Mouse (Mus musculus) neural tube, embryonic 12.5 days (tissue): ENCODE measurements around the gene Spdya. TPM values are rescaled to one million over a fixed set of nuclear protein-coding genes. Genes with fewer than 3 reads are reported as not detected.
A peak's percentile ranks its signal among the peaks of the same experiment; 100 is the strongest.

Source experiments
- ATAC-seq: fragments of 200-750 bp; cut with Nextera tagmentation; 2 replicates; pipeline ENCODE4 v1.8.0; 2017; ENCODE audit warnings: low read depth, mild to moderate bottlenecking, moderate TSS enrichment, moderate library complexity; ENCODE audit not compliant: low FRiP score
- H3K27ac ChIP-seq: fragments of 300-500 bp; sonication (generic); 2 replicates; pipeline ENCODE4 v1.5.1; 2016
- H3K27me3 ChIP-seq: fragments of 300-500 bp; sonication (generic); replicated peaks from 2 replicates; pipeline ENCODE4 v1.6.1; 2016; ENCODE audit warnings: mild to moderate bottlenecking
- H3K36me3 ChIP-seq: fragments of 300-500 bp; sonication (generic); 2 replicates; pipeline ENCODE4 v1.6.1; 2016; ENCODE audit warnings: mild to moderate bottlenecking
- H3K4me1 ChIP-seq: fragments of 300-500 bp; sonication (generic); 2 replicates; pipeline ENCODE4 v1.6.1; 2016
- H3K4me2 ChIP-seq: fragments of 300-500 bp; sonication (generic); replicated peaks from 2 replicates; pipeline ENCODE4 v1.6.1; 2016; ENCODE audit warnings: mild to moderate bottlenecking
- H3K4me3 ChIP-seq: fragments of 300-500 bp; sonication (generic); 2 replicates; pipeline ENCODE4 v1.5.1; 2016
- H3K9ac ChIP-seq: fragments of 300-500 bp; sonication (generic); 2 replicates; pipeline ENCODE4 v1.6.1; 2016; ENCODE audit warnings: mild to moderate bottlenecking
- H3K9me3 ChIP-seq: fragments of 300-500 bp; sonication (generic); 2 replicates; pipeline ENCODE4 v1.6.1; 2016; ENCODE audit warnings: mild to moderate bottlenecking
- WGBS: fragments of 180-500 bp; shearing (Covaris S2); methylation state at CpG from one replicate; pipeline ENCODE4 v1.1.7; 2016; 5-methylcytosine and 5-hydroxymethylcytosine counted together
- polyA plus RNA-seq: library from polyadenylated mRNA; unstranded; fragments of >200 nt; fragmentation: Nextera tagmentation; extraction: Ambion mirVana; gene quantifications from 2 replicates; pipeline ENCODE4 v1.2.1, GENCODE M21; 2016

Spdya gene
- polyA plus RNA-seq, 1 experiment from 2014 or later, result 0.94 TPM

DNA sequence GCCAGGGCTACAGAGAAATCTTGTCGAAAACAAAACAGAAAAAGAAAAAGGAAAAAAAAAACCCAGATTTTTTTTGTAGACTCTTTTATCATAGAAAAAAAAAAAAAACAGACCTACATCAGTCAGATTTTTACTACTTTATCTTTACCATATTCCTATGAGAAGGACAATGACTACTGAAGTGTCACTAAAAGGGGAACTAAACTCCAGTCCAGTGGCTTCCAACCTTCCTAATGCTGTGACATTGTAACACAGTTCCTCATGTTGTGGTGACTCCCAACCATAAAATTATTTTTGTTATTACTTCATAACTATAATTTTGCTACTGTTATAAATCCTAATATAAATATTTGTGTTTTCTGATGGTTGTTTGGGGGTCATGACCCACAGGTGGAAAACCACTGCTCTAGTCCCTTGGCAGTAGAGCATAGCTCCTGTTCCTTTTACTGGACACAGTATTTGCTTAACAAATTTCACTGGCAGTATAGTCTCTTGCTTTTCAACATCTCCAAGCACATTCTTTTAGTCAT lies 27.4 kb downstream of the Spdya start:
- H3K9me3 ChIP-seq, result no peaks in the 10 kb centered on the region
- H3K27me3 ChIP-seq, result no peaks in the 10 kb centered on the region
- no peak for ATAC-seq
- no peak overlapping the region for H3K4me3 ChIP-seq
- 86% methylated on average over 1 of the region's 1 CpGs for WGBS
- no peaks in the 10 kb centered on the region for H3K36me3 ChIP-seq
- no peak overlapping the region for H3K27ac ChIP-seq
- no peaks in the 10 kb centered on the region for H3K4me1 ChIP-seq
- no peak overlapping the region for H3K4me2 ChIP-seq
- no peak overlapping the region for H3K9ac ChIP-seq

DNA sequence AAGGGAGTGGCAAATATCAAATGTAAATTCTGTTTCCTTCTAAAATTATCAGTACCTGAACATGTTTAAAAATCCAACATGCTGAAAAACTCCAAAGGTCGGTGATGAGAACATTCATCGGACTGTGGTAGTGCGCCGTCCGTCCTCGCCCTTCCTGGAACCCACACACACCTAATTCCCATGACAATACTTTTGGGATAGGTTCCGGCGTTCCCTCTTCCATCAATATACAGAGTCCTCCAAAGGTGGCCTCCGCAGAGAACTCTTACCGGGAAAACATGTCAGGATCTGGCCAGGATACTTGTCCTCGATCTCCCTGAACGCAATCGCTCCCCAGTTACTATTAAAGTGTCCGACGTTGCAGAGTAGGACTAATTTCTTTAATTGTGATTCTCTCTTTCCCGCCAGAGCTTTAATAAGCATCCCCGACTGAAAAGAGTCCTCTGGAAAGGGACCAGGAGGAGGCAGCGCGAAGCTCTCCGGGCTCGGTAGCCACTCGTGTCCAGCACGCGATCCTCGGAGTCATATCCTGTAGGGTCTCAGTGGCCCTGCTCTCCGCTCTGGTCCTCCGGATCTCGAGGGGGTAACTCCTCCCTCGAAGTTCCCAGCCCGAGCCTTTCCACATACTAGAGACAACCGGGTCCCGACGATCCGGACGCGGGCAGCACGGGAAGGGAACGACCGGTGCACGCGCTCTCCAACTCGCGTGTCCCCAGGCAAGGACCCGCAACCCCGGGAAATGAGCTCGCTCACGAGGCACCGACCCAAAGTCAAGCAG lies 46.2 kb downstream of the Spdya start:
- peak overlapping the region; percentile 68 for H3K9ac ChIP-seq
- H3K4me1 ChIP-seq, result peaks cover 17% of the 10 kb centered on the region
- H3K27ac ChIP-seq, result peak overlapping the region; percentile 5; the same call in 1 of the 2 replicates
- ATAC-seq, result peak; percentile 65; the same call in 1 of the 2 replicates
- peak overlapping the region; percentile 64 for H3K4me3 ChIP-seq
- no peaks in the 10 kb centered on the region for H3K36me3 ChIP-seq
- peak overlapping the region; percentile 88 for H3K4me2 ChIP-seq
- H3K9me3 ChIP-seq, result no peaks in the 10 kb centered on the region
- under 1% methylated on average over 48 of the region's 48 CpGs for WGBS
- H3K27me3 ChIP-seq, result no peaks in the 10 kb centered on the region

DNA sequence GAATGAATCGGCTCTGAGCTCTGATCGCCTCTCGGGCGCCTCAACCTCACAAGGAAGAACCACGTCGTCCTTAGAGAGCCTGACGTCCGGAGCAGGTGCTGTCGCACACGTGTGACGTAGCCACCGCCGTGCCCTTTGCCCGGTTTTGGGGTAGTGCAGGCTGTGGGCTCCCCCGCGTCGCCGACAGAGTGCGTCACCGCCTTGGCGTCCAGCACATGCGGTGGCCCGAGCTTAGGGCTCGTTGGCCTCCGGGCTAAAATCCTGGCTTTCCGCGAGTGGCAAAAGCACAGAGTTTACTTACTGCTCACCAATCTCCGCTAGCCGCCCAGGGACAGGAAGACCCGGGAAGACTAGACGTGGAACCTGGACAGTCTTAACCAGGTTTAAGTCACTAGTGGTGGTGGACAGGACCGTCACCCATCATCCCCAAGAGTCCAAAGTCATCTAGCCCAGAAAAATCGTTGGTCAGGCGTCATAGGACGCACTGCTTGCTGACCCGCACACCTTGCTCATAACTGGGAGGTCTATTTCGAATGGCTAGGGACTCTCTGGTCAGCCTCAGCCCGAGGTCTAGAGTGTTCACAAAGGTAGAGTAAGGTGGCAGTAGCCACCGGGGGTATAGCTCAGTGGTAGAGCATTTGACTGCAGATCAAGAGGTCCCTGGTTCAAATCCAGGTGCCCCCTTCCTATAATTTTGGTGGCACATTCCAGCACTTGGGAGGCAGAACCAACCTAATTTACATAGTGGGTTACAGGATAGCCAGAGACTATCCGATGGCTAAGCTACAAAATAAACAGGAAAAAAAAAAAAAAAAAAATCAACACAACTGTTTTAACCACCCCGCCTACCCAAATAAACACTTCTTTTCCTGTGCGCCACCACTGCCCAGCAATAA lies 47.0 kb downstream of the Spdya start:
- Histone ChIP-seq H3K9ac (peak overlapping the region; percentile 68), H3K27ac (peak overlapping the region; percentile 5; the same call in 1 of the 2 replicates), H3K4me1 (peaks cover 17% of the 10 kb centered on the region), H3K9me3 (no peaks in the 10 kb centered on the region), H3K27me3 (no peaks in the 10 kb centered on the region), H3K4me2 (peak overlapping the region; percentile 88), H3K4me3 (peak overlapping the region; percentile 64), H3K36me3 (no peaks in the 10 kb centered on the region)
- ATAC-seq, result peak; percentile 99
- WGBS, result 4% methylated on average over 42 of the region's 42 CpGs

DNA sequence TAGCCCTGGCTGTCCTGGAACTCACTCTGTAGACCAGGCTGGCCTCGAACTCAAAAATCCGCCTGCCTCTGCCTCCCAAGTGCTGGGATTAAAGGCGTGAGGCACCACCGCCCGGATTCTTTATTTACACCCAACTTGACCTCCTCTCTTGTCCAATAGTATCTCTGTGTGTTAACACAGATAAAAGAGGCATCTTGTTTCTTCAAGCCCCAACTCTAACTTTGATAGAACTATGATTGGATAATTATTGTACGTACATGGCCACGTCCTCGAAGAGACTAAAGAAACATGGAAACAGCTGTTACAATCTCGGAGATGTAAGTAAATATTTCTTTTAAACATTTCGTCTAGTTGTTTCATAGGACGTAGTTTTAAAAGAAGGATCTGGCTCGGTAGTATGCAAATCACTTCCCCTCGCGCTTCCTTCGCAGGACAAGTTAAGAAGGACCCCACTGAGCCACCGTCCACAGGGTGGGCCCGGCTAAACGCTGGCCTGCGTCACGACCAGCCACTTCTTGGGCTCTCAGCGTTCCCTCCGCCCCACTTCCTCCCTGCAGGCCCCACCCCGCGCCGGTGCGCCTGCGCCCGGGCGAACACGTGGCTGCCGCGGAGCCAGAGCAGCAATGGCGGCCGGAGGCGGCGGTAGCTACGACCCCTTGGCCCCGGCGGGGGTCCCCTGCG lies 63.9 kb downstream of the Spdya start, which contains the start of gene Wdr43:
Gene Wdr43, plus strand, starts transcription at position 258 of the 681 bp plus-strand sequence.
- Histone ChIP-seq H3K4me2 (peak within 1 kb of the TSS; percentile 84), H3K27ac (no peak within 1 kb of the TSS), H3K4me1 (peaks cover 18% of the 10 kb centered on the region), H3K4me3 (peak within 1 kb of the TSS; percentile 99), H3K9me3 (no peaks in the 10 kb centered on the region), H3K36me3 (no peaks in the 10 kb centered on the region), H3K27me3 (no peaks in the 10 kb centered on the region), H3K9ac (peak within 1 kb of the TSS; percentile 86)
- 6% methylated on average over 40 of the region's 40 CpGs for WGBS
- peak; percentile 100 for ATAC-seq

DNA sequence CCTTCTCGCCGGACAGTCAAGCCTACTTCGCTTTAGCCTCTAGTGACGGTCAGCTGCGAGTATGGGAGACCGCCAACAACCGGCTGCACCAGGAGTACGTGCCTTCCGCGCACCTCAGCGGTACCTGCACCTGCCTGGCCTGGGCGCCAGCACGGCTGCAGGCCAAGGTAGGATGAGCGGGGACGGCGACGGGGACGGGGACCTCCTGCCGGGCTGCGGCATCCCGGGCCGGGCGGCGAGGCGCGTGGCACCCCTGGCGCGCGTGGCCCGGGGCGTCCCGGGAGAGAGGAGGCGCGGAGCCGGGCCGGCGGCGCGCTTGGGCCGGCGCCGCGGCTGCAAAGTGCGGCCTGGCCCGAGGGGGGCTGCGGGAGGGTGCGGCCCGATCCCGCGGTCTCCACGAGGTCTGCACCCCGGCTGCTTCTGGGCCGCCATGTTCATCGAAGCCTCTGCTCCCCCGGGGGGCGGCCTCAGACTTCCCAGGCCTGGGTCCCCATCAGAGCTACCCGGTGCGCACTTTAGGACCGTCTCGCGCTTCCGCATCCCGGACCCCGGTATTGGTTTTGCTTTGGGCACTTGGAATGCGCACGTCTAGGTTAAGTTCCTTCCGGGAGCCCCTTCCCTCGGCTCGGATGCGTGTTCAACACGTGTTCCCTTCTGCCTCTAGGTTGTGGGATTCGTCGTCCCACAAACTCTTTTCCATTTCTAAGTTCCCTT lies 64.6 kb downstream of the Spdya start:
- Histone ChIP-seq H3K9me3 (no peaks in the 10 kb centered on the region), H3K36me3 (no peaks in the 10 kb centered on the region), H3K4me1 (peaks cover 18% of the 10 kb centered on the region), H3K27ac (no peak overlapping the region), H3K4me3 (peak overlapping the region; percentile 99), H3K4me2 (peak overlapping the region; percentile 84), H3K27me3 (no peaks in the 10 kb centered on the region), H3K9ac (peak overlapping the region; percentile 86)
- ATAC-seq, result peak; percentile 85
- WGBS, result under 1% methylated on average over 73 of the region's 73 CpGs

DNA sequence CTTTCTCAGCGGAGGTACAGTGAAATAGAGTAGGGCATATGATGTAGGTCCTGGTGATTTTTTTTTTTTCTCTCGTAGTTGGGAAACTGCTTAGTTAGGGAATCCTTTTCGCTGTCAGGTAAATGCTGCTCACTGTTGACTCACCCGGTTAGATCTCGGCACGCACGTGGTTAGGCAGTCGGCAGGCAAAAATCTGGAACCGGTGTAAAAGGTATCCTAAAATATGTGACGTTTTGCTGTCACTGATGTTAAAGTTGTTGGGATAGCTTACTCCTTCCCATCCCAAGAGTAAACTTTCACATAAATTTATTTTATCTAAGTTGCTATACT lies 65.1 kb downstream of the Spdya start:
- ATAC-seq, result no peak
- peak overlapping the region; percentile 86 for H3K9ac ChIP-seq
- H3K9me3 ChIP-seq, result no peaks in the 10 kb centered on the region
- H3K27me3 ChIP-seq, result no peaks in the 10 kb centered on the region
- H3K36me3 ChIP-seq, result no peaks in the 10 kb centered on the region
- H3K27ac ChIP-seq, result no peak overlapping the region
- peak overlapping the region; percentile 84 for H3K4me2 ChIP-seq
- peaks cover 18% of the 10 kb centered on the region for H3K4me1 ChIP-seq
- peak overlapping the region; percentile 99 for H3K4me3 ChIP-seq
- under 1% methylated on average over 10 of the region's 10 CpGs for WGBS

DNA sequence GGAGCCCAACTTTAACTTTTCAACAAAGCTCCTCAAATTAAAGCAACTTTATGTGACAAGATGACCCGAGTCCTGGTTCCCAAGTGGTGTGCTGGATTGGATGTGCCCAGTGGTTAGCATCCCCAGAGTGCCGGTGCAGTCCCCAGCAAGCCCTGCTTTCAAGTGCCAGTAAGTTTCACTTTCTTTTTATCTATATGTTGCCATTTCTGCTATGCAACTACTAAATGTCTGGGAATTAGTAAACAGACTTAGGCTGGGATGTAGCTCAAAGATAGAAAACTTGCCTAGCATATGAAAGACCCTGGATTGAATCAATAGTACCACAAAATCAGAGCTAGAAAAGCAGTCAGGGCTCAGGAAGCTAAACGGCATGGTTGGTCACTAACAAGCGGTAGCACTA lies 66.1 kb downstream of the Spdya start:
- ATAC-seq, result no peak
- WGBS, result 81% methylated on average over 4 of the region's 4 CpGs
- Histone ChIP-seq H3K36me3 (no peaks in the 10 kb centered on the region), H3K9ac (no peak overlapping the region), H3K27ac (no peak overlapping the region), H3K27me3 (no peaks in the 10 kb centered on the region), H3K4me3 (no peak overlapping the region), H3K4me2 (peak overlapping the region; percentile 84), H3K4me1 (peaks cover 18% of the 10 kb centered on the region), H3K9me3 (no peaks in the 10 kb centered on the region)

DNA sequence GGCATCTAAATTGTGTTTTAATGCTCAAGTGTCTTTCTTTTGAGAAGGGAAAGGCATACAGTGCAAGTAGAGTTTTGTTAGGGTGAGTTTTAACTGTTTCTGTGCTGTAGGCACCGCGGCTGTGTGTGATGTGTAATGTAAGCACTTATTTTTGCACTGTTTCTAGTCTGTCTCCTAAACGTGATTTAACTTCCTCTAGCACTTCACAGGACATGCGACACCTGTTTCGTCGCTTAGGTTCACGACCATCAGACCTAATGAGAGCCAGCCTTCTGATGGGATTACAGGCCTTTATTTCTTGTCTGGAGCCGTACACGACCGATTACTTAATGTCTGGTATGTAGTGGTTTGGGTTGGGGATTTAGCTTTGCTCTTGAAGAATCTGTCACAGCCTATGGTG lies 79.9 kb downstream of the Spdya start:
- ATAC-seq, result no peak
- H3K27me3 ChIP-seq, result no peaks in the 10 kb centered on the region
- no peak overlapping the region for H3K4me2 ChIP-seq
- no peaks in the 10 kb centered on the region for H3K9me3 ChIP-seq
- H3K9ac ChIP-seq, result no peak overlapping the region
- 91% methylated on average over 10 of the region's 10 CpGs for WGBS
- H3K27ac ChIP-seq, result no peak overlapping the region
- no peak overlapping the region for H3K4me3 ChIP-seq
- peaks cover 73% of the 10 kb centered on the region for H3K36me3 ChIP-seq
- no peaks in the 10 kb centered on the region for H3K4me1 ChIP-seq

DNA sequence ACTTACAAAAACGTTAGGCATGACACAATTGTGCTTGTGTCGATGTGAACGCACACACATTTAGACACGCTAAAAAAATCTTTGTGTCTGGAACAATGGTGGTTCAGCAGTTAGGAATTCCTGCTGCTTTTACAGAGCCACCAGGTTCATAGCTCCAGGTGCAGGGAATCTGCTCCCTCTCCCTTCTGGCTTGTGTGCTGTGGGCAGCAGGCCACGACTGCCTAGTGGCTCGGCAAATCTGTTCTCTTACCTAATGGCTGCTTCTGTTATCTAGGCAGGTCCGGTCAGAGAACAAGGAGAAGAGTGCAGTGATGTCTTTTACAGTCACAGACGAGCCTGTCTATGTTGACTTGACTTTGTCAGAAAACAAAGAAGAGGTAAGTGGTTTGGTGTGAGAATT lies 81.5 kb downstream of the Spdya start:
- Histone ChIP-seq H3K4me2 (no peak overlapping the region), H3K27ac (no peak overlapping the region), H3K36me3 (peaks cover 74% of the 10 kb centered on the region), H3K4me3 (no peak overlapping the region), H3K4me1 (no peaks in the 10 kb centered on the region), H3K27me3 (no peaks in the 10 kb centered on the region), H3K9ac (no peak overlapping the region), H3K9me3 (no peaks in the 10 kb centered on the region)
- WGBS, result 83% methylated on average over 8 of the region's 8 CpGs
- ATAC-seq, result no peak

DNA sequence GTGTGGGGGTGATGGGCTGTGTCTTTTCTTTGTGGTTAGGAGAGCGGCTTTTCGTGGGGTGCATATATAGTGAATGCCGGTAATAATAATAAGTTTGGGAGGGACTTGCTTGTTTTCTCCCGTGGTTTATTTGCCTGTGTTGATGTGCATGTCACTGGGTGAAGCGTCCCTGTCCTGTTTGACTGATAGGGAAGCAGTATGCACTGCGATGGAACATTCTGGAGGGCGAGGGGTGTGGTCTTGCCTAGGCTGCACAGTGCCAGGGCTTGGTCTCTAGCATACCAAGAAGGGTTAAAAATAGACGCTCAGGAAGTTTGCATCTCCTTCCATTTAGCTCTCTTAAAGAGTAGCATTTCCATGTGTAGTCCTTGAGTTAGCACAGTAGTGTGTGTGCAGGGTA lies 84.9 kb downstream of the Spdya start:
- H3K27ac ChIP-seq, result no peak overlapping the region
- no peaks in the 10 kb centered on the region for H3K4me1 ChIP-seq
- no peaks in the 10 kb centered on the region for H3K27me3 ChIP-seq
- no peak overlapping the region for H3K4me2 ChIP-seq
- peaks cover 81% of the 10 kb centered on the region for H3K36me3 ChIP-seq
- H3K9me3 ChIP-seq, result no peaks in the 10 kb centered on the region
- no peak for ATAC-seq
- WGBS, result 94% methylated on average over 8 of the region's 8 CpGs
- H3K4me3 ChIP-seq, result no peak overlapping the region
- H3K9ac ChIP-seq, result no peak overlapping the region

DNA sequence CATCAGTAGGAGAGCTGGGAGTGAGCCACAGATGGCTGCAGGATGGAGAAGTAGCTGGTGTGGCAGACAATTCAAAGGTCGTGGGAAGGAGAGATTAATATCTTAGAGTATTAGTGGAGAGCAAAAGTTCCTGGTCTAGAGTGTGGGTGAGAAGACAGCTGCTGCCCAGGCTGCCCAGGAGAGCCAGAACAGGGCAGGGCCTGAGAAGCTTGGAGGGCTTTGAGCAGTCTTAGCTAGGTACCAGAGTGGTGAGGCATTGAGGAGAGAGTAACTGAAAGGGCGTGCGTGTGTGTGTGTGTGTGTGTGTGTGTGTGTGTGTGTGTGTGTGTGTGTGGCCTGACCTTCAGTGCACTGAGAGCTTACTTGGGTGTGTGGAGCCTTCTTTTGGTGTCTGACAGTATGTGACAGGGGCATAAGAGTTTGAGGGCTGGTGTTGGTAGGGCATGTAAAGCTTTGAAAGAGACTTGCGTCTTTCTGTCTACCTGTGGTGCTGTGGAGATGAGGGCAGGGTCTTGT lies 85.9 kb downstream of the Spdya start:
- WGBS, result 89% methylated on average over 4 of the region's 4 CpGs
- H3K36me3 ChIP-seq, result peaks cover 82% of the 10 kb centered on the region

More for the DNA sequence above, 85.9 kb downstream of the Spdya start:
- no peaks in the 10 kb centered on the region for H3K27me3 ChIP-seq
- no peak overlapping the region for H3K4me3 ChIP-seq
- H3K9me3 ChIP-seq, result no peaks in the 10 kb centered on the region
- no peak for ATAC-seq
- no peak overlapping the region for H3K4me2 ChIP-seq
- H3K4me1 ChIP-seq, result no peaks in the 10 kb centered on the region
- H3K9ac ChIP-seq, result no peak overlapping the region
- H3K27ac ChIP-seq, result no peak overlapping the region
